Mouse (Mus musculus) cerebellum, adult 2 months (tissue): ENCODE data around the gene Rnf26.

Experiments
- CTCF ChIP-seq: fragments of 200-500 bp; IDR thresholded peaks from 2 replicates; pipeline ENCODE4 v1.5.1; 2011; ENCODE audit warnings: low read depth, mild to moderate bottlenecking, control low read depth, low read length, moderate library complexity, borderline replicate concordance; ENCODE audit not compliant: insufficient read depth
- POLR2A ChIP-seq: fragments of 200-500 bp; IDR thresholded peaks from 2 replicates; pipeline ENCODE4 v1.6.1; 2011; ENCODE audit warnings: low read length, control low read depth, borderline replicate concordance; ENCODE audit not compliant: insufficient read depth

DNA sequence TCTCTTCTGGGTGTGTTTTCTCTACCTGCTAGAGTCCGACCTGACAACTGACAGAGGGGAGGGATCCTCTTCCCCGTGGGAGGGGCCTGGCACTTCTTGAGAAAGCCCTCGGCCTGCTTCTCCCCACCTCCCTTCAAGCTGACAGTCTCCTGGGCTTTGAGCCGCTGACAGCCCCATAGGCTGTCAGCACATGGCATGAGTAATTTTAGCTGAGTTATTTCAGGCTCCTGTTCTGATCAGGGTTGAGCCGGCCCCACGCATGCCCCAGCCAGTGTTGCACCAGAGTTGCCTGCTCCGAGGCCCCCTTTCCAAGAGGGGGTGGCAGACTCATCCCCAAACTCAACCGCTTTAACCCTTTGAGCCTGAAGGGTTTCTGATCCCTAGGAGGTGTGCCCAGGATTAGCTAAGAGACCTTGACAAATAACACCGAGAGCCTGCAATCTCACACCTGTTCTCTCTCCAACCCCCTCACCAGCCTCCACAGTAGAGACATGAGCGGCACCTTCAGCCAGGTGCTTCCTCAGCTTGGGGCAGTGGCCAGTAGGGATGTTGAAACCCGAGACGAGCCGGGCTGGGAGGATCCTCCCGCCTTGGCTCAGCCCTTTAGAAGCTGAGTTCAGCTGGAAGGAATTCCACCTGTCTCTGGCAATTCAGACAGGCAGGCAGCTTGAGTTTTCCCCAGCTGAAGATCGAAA is 25.4 kb downstream of the Rnf26 start:
- TF ChIP-seq CTCF: no peak
- no peak for TF ChIP-seq POLR2A
